Mouse (Mus musculus) mammary gland, adult 2 months (tissue): ENCODE data around the gene Ly75. TPM values are rescaled to one million over a fixed set of nuclear protein-coding genes. Genes with fewer than 3 reads are reported as not detected.

Experiments
- polyA plus RNA-seq: library from polyadenylated mRNA; depleted of rRNA; stranded (reverse); fragments of >200 nt; gene quantifications from 2 replicates; pipeline ENCODE4 v1.2.3, GENCODE M21; 2012; ENCODE audit warnings: low replicate concordance; rRNA removed

The Ly75 gene
- 1.9 and 2.4 TPM in 2 replicates for polyA plus RNA-seq

GRCm38 (mm10) chr2:60382858-60383669 lies at the start of gene Ly75:
Gene Ly75 (minus strand): TSS chr2:60383303.

GRCm38 (mm10) chr2:60284467-60284821 lies 98.7 kb downstream of the Ly75 start, which contains the start of gene Cd302:
Gene Cd302 (minus strand): TSS chr2:60284488.

Other genes with a start within 250 kb of the Ly75 start
- gene Baz2b, start 173.5 kb downstream of the Ly75 start, polyA plus RNA-seq = 12.8 and 16.9 TPM in 2 replicates
- 7.0 and 16.3 TPM in 2 replicates for gene March7, start 173.4 kb downstream of the Ly75 start, polyA plus RNA-seq
- gene Cd302, start 98.8 kb downstream of the Ly75 start, polyA plus RNA-seq = 35.7 and 41.1 TPM in 2 replicates
- gene Pla2r1, start 170.0 kb upstream of the Ly75 start, polyA plus RNA-seq = 3.6 and 4.3 TPM in 2 replicates